Mouse (Mus musculus): ENCODE results near the gene Col15a1. TPM values are rescaled to one million over a fixed set of nuclear protein-coding genes. Genes with fewer than 3 reads are reported as not detected.

Col15a1 gene
- polyA plus RNA-seq, 1 experiment from 2014 or later: 3.4 TPM

- WGBS: 94% methylated on average over 13 of the region's 13 CpGs
- no peak overlapping the region for H3K27ac ChIP-seq (ENCODE audit: low read depth, low read length)
These were observed 122.6 kb downstream of the Col15a1 start for GRCm38 (mm10) chr4:47330378-47331052.

GRCm38 (mm10) chr4:47332812-47333343 lies 124.9 kb downstream of the Col15a1 start:
- no peak overlapping the region for H3K9ac ChIP-seq (ENCODE audit: low read length)
- no peaks in the 10 kb centered on the region for H3K4me1 ChIP-seq (ENCODE audit: control insufficient read depth, insufficient read depth, low read length)
- no peak for DNase-seq (ENCODE audit: low spot score)
- 89% methylated on average over 6 of the region's 6 CpGs for WGBS
- H3K27ac ChIP-seq (ENCODE audit: low read depth, low read length): no peak overlapping the region
- no peaks in the 10 kb centered on the region for H3K36me3 ChIP-seq (ENCODE audit: control insufficient read depth, insufficient read depth, low read length)
- H3K9me3 ChIP-seq (ENCODE audit: control insufficient read depth, low read length): no peaks in the 10 kb centered on the region
- H3K27me3 ChIP-seq (ENCODE audit: control insufficient read depth, insufficient read depth, low read length): no peaks in the 10 kb centered on the region
- no peak overlapping the region for H3K4me3 ChIP-seq (ENCODE audit: low read depth, low read length)
- no peak overlapping the region for H3K4me2 ChIP-seq (ENCODE audit: low read depth)
- ATAC-seq (ENCODE audit: insufficient read depth, low FRiP score, low TSS enrichment): no peak

More at GRCm38 (mm10) chr4:47330378-47331052, 122.6 kb downstream of the Col15a1 start:
- no peak overlapping the region for H3K4me3 ChIP-seq (ENCODE audit: low read depth, low read length)
- H3K9me3 ChIP-seq (ENCODE audit: control insufficient read depth, low read length): no peaks in the 10 kb centered on the region
- no peaks in the 10 kb centered on the region for H3K36me3 ChIP-seq (ENCODE audit: control insufficient read depth, insufficient read depth, low read length)
- ATAC-seq (ENCODE audit: insufficient read depth, low FRiP score, low TSS enrichment): no peak
- no peak overlapping the region for H3K4me2 ChIP-seq (ENCODE audit: low read depth)
- DNase-seq (ENCODE audit: low spot score): no peak
- no peaks in the 10 kb centered on the region for H3K27me3 ChIP-seq (ENCODE audit: control insufficient read depth, insufficient read depth, low read length)
- no peaks in the 10 kb centered on the region for H3K4me1 ChIP-seq (ENCODE audit: control insufficient read depth, insufficient read depth, low read length)
- H3K9ac ChIP-seq (ENCODE audit: low read length): no peak overlapping the region

- Histone ChIP-seq H3K4me2 (ENCODE audit: low read depth) (no peak overlapping the region), H3K4me3 (ENCODE audit: low read depth, low read length) (no peak overlapping the region), H3K9me3 (ENCODE audit: control insufficient read depth, low read length) (no peaks in the 10 kb centered on the region), H3K9ac (ENCODE audit: low read length) (no peak overlapping the region), H3K27ac (ENCODE audit: low read depth, low read length) (no peak overlapping the region), H3K27me3 (ENCODE audit: control insufficient read depth, insufficient read depth, low read length) (no peaks in the 10 kb centered on the region), H3K36me3 (ENCODE audit: control insufficient read depth, insufficient read depth, low read length) (no peaks in the 10 kb centered on the region), H3K4me1 (ENCODE audit: control insufficient read depth, insufficient read depth, low read length) (no peaks in the 10 kb centered on the region)
- 96% methylated on average over 3 of the region's 3 CpGs for WGBS
- DNase-seq (ENCODE audit: low spot score) (no peak), ATAC-seq (ENCODE audit: insufficient read depth, low FRiP score, low TSS enrichment) (no peak)
These were observed 125.6 kb downstream of the Col15a1 start for GRCm38 (mm10) chr4:47333541-47333940.

- Histone ChIP-seq H3K4me3 (ENCODE audit: low read depth, low read length) (no peak overlapping the region), H3K27ac (ENCODE audit: low read depth, low read length) (no peak overlapping the region), H3K27me3 (ENCODE audit: control insufficient read depth, insufficient read depth, low read length) (no peaks in the 10 kb centered on the region), H3K9me3 (ENCODE audit: control insufficient read depth, low read length) (no peaks in the 10 kb centered on the region), H3K4me2 (ENCODE audit: low read depth) (no peak overlapping the region), H3K36me3 (ENCODE audit: control insufficient read depth, insufficient read depth, low read length) (no peaks in the 10 kb centered on the region), H3K4me1 (ENCODE audit: control insufficient read depth, insufficient read depth, low read length) (no peaks in the 10 kb centered on the region), H3K9ac (ENCODE audit: low read length) (no peak overlapping the region)
- DNase-seq (ENCODE audit: low spot score) (no peak), ATAC-seq (ENCODE audit: insufficient read depth, low FRiP score, low TSS enrichment) (no peak)
- WGBS: 76% methylated on average over 3 of the region's 3 CpGs
These were observed 129.1 kb downstream of the Col15a1 start for GRCm38 (mm10) chr4:47336941-47337600.

- H3K36me3 ChIP-seq (ENCODE audit: control insufficient read depth, insufficient read depth, low read length): no peaks in the 10 kb centered on the region
- ATAC-seq (ENCODE audit: insufficient read depth, low FRiP score, low TSS enrichment): no peak
- no peak overlapping the region for H3K4me3 ChIP-seq (ENCODE audit: low read depth, low read length)
- no peaks in the 10 kb centered on the region for H3K27me3 ChIP-seq (ENCODE audit: control insufficient read depth, insufficient read depth, low read length)
- WGBS: 41% methylated on average over 8 of the region's 8 CpGs
- H3K9ac ChIP-seq (ENCODE audit: low read length): no peak overlapping the region
- DNase-seq (ENCODE audit: low spot score): peak; percentile 28
- H3K4me1 ChIP-seq (ENCODE audit: control insufficient read depth, insufficient read depth, low read length): no peaks in the 10 kb centered on the region
- no peaks in the 10 kb centered on the region for H3K9me3 ChIP-seq (ENCODE audit: control insufficient read depth, low read length)
- no peak overlapping the region for H3K4me2 ChIP-seq (ENCODE audit: low read depth)
- H3K27ac ChIP-seq (ENCODE audit: low read depth, low read length): no peak overlapping the region
These were observed 134.7 kb downstream of the Col15a1 start for GRCm38 (mm10) chr4:47342632-47343031.

GRCm38 (mm10) chr4:47347022-47347421 lies 139.1 kb downstream of the Col15a1 start:
- ATAC-seq (ENCODE audit: insufficient read depth, low FRiP score, low TSS enrichment) (no peak), DNase-seq (ENCODE audit: low spot score) (no peak)
- Histone ChIP-seq H3K9me3 (ENCODE audit: control insufficient read depth, low read length) (no peaks in the 10 kb centered on the region), H3K4me1 (ENCODE audit: control insufficient read depth, insufficient read depth, low read length) (no peaks in the 10 kb centered on the region), H3K27me3 (ENCODE audit: control insufficient read depth, insufficient read depth, low read length) (no peaks in the 10 kb centered on the region), H3K4me3 (ENCODE audit: low read depth, low read length) (no peak overlapping the region), H3K4me2 (ENCODE audit: low read depth) (no peak overlapping the region), H3K9ac (ENCODE audit: low read length) (no peak overlapping the region), H3K36me3 (ENCODE audit: control insufficient read depth, insufficient read depth, low read length) (no peaks in the 10 kb centered on the region), H3K27ac (ENCODE audit: low read depth, low read length) (no peak overlapping the region)
- WGBS: 61% methylated on average over 4 of the region's 4 CpGs

- Histone ChIP-seq H3K4me3 (ENCODE audit: low read depth, low read length) (no peak overlapping the region), H3K27me3 (ENCODE audit: control insufficient read depth, insufficient read depth, low read length) (no peaks in the 10 kb centered on the region), H3K9me3 (ENCODE audit: control insufficient read depth, low read length) (no peaks in the 10 kb centered on the region), H3K4me2 (ENCODE audit: low read depth) (no peak overlapping the region), H3K36me3 (ENCODE audit: control insufficient read depth, insufficient read depth, low read length) (no peaks in the 10 kb centered on the region), H3K27ac (ENCODE audit: low read depth, low read length) (no peak overlapping the region), H3K9ac (ENCODE audit: low read length) (no peak overlapping the region), H3K4me1 (ENCODE audit: control insufficient read depth, insufficient read depth, low read length) (0 out of 2 replicates have a peak, but pooled peaks cover 5% of the 10 kb centered on the region)
- no peak for ATAC-seq (ENCODE audit: insufficient read depth, low FRiP score, low TSS enrichment)
- no peak for DNase-seq (ENCODE audit: low spot score)
- 38% methylated on average over 6 of the region's 6 CpGs for WGBS
These were observed 141.8 kb downstream of the Col15a1 start for GRCm38 (mm10) chr4:47349759-47350158.

GRCm38 (mm10) chr4:47351386-47352049 lies 143.6 kb downstream of the Col15a1 start:
- ATAC-seq (ENCODE audit: insufficient read depth, low FRiP score, low TSS enrichment) (no peak), DNase-seq (ENCODE audit: low spot score) (peak; percentile 53)
- H3K9me3 ChIP-seq (ENCODE audit: control insufficient read depth, low read length): no peaks in the 10 kb centered on the region
- H3K27me3 ChIP-seq (ENCODE audit: control insufficient read depth, insufficient read depth, low read length): no peaks in the 10 kb centered on the region
- no peaks in the 10 kb centered on the region for H3K36me3 ChIP-seq (ENCODE audit: control insufficient read depth, insufficient read depth, low read length)
- no peak overlapping the region for H3K27ac ChIP-seq (ENCODE audit: low read depth, low read length)
- H3K4me1 ChIP-seq (ENCODE audit: control insufficient read depth, insufficient read depth, low read length): 0 out of 2 replicates have a peak, but pooled peaks cover 5% of the 10 kb centered on the region
- no peak overlapping the region; the same call in 1 of the 2 replicates for H3K4me3 ChIP-seq (ENCODE audit: low read depth, low read length)
- peak overlapping the region; percentile 68 for H3K4me2 ChIP-seq (ENCODE audit: low read depth)
- no peak overlapping the region for H3K9ac ChIP-seq (ENCODE audit: low read length)
- WGBS: 18% methylated on average over 9 of the region's 9 CpGs
